Mouse (Mus musculus) sigmoid colon, adult 10 weeks (tissue): ENCODE results near the gene Cdx2. TPM values are rescaled to one million over a fixed set of nuclear protein-coding genes. Genes with fewer than 3 reads are reported as not detected.

Source experiments
- polyA plus RNA-seq: library from polyadenylated mRNA; stranded (reverse); fragments of 350-450 nt; fragmentation: Illumina TruSeq; extraction: RNeasy Lipid Tissue Mini Kit (QIAGEN cat#74804); gene quantifications from one replicate; pipeline ENCODE4 v1.2.3, GENCODE M21; 2014; ENCODE audit warnings: low read depth, low replicate concordance

The Cdx2 gene
- 36.4 TPM for polyA plus RNA-seq

GRCm38 (mm10) chr5:147306638-147307397 lies at the start of gene Cdx2:
TSS of gene Cdx2 (minus strand) at chr5:147307270.

GRCm38 (mm10) chr5:147322183-147322582 lies 15.1 kb upstream of the Cdx2 start, which contains the start of gene Urad:
TSS of gene Urad (minus strand) at chr5:147322440.

GRCm38 (mm10) chr5:147269926-147270672 lies 37.0 kb downstream of the Cdx2 start, which contains the start of gene Pdx1:
TSS of gene Pdx1 (plus strand) at chr5:147269959.

Other genes with a start within 250 kb of the Cdx2 start
- gene Lnx2, start 230.7 kb downstream of the Cdx2 start, polyA plus RNA-seq: 25.4 TPM
- gene Polr1d, start 230.2 kb downstream of the Cdx2 start, polyA plus RNA-seq: 185 TPM
- not detected for gene Gsx1, start 118.6 kb downstream of the Cdx2 start, polyA plus RNA-seq
- gene Pdx1, start 37.3 kb downstream of the Cdx2 start, polyA plus RNA-seq: 0.25 TPM
- gene Urad, start 15.2 kb upstream of the Cdx2 start, polyA plus RNA-seq: not detected
- gene Flt3, start 93.2 kb upstream of the Cdx2 start, polyA plus RNA-seq: 0.82 TPM
- gene Pan3, start 122.9 kb upstream of the Cdx2 start, polyA plus RNA-seq: 117 TPM